In the genomic region with DNA sequence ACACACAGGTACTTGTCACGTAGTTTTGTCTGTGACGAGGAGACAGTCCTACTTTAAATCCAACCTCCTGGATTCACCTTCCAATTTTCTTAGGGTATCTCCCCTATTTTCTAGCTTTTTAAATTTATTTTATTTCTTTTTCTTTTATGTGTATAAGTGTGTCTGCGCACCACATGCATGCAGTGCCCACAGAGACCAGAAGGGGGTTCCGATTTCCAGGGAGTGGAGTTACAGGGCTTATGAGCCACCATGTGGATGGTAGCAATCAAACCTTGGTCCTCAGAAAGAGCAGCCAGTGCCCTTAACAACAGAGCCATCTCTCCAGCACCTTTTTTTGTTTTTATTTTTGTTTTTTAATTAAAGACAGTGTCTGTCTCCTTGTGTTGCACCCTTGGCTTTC, we compare ENCODE assay signal across 15 mouse cellular contexts. TPM values are rescaled to one million over a fixed set of nuclear protein-coding genes. Genes with fewer than 3 reads are reported as not detected.
A peak's percentile ranks its signal among the peaks of the same experiment; 100 is the strongest.
DNase-seq lines count a peak whose midpoint lies in the region; TF ChIP-seq lines count a peak whose summit lies in the region.
"Had no signal": no experiment of that assay in that cellular context is flagged by ENCODE, and none has a peak within 500 bp of the region (broad histone marks: within the 10 kb centered on the region; RNA-seq: fewer than 3 reads in every experiment).

No protein-coding gene starts in this region.

- peak; percentile 63 for TF ChIP-seq CTCF in layer of hippocampus, adult 2 months (conservative IDR thresholded peaks at IDR 0.05)
- no peak for TF ChIP-seq CTCF in cerebellum, adult 2 months (IDR thresholded peaks at IDR 0.05; ENCODE audit: borderline replicate concordance, insufficient read depth, low read depth, low read length)

- TF ChIP-seq POLR2A in cerebellum, adult 2 months (IDR thresholded peaks at IDR 0.05; ENCODE audit: borderline replicate concordance, insufficient read depth, low read length), result no peak

- DNase-seq in layer of hippocampus, adult 2 months (ENCODE audit: low spot score in 2 of 2), result no peak
- no peak for DNase-seq in layer of hippocampus, adult 9-10 months (ENCODE audit: low spot score)
- DNase-seq in 3T3-L1 (ENCODE audit: low read depth, low spot score) (peak; percentile 24), ZHBTc4 (ENCODE audit: low read depth, low spot score) (peak; percentile 65)
- DNase-seq in B cell, adult 2 months, result peak; percentile 16 to 21
- DNase-seq in ovary, postnatal 36 days (ENCODE audit: low spot score), result no peak
- DNase-seq in cerebellum, adult 2 months, result no peak
- no peak for DNase-seq in embryo, embryonic 10.5 days (ENCODE audit: low spot score)
- DNase-seq: cerebellum, adult 8-10 months; embryo, embryonic 11 days; kidney, postnatal 14 days; thymus, postnatal 36 days had no signal

- WGBS in cerebellum, adult 2 months, result 96% methylated on average over 4 of the region's 4 CpGs

- no peak overlapping the region for H3K4me3 ChIP-seq in layer of hippocampus, adult 2 months
- no peak overlapping the region for H3K4me3 ChIP-seq in cerebellum, adult 2 months (replicated peaks; ENCODE audit: insufficient read depth, low read depth, low read length)
- H3K4me3 ChIP-seq: limb, embryonic 10.5 days; lung, embryonic 15.5 days; stomach, embryonic 15.5 days had no signal

- H3K4me1 ChIP-seq in cerebellum, adult 2 months (ENCODE audit: control insufficient read depth, insufficient read depth, low read length), result no peaks in the 10 kb centered on the region
- H3K4me1 ChIP-seq: lung, embryonic 15.5 days; stomach, embryonic 15.5 days had no signal

- H3K27me3 ChIP-seq in cerebellum, adult 2 months (ENCODE audit: control insufficient read depth, insufficient read depth, low read length), result no peaks in the 10 kb centered on the region
- H3K27me3 ChIP-seq: lung, embryonic 15.5 days; stomach, embryonic 15.5 days had no signal

- no peak overlapping the region for H3K27ac ChIP-seq in layer of hippocampus, adult 2 months
- no peak overlapping the region for H3K27ac ChIP-seq in cerebellum, adult 2 months (ENCODE audit: insufficient read depth, low read length)
- H3K27ac ChIP-seq: limb, embryonic 10.5 days; lung, embryonic 15.5 days; stomach, embryonic 15.5 days had no signal

RNA-seq across cellular contexts. Expression of a gene that starts 24.8 kb away (rescaled TPM):
- 10 to 100 TPM; 16.6 to 17.6 TPM for total RNA-seq in layer of hippocampus, adult 2 months (2021)
- polyA plus RNA-seq in cerebellum, adult 2 months (2012; rRNA removed), result 7.7 and 8.1 TPM in 2 replicates

Comparison
In these comparisons a context has a peak if more than half of its experiments do, and no peak if none do; other contexts are left out.
1. DNase-seq: peak in 3T3-L1 (single experiment), B cell, adult 2 months (2 of 2) and ZHBTc4 (single experiment); none in layer of hippocampus, adult 2 months (0 of 2), layer of hippocampus, adult 9-10 months (single experiment), ovary, postnatal 36 days (single experiment), cerebellum, adult 2 months (0 of 2) and embryo, embryonic 10.5 days (single experiment).